Mouse (Mus musculus) inflammation-experienced regulatory T-cells (primary cell): ENCODE measurements around the gene Olfr1501. TPM values are rescaled to one million over a fixed set of nuclear protein-coding genes. Genes with fewer than 3 reads are reported as not detected.

Experiments used
- polyA plus RNA-seq, 2 experiments: library from polyadenylated mRNA; unstranded; fragments of 100-300 nt; shearing (Covaris generic); gene quantifications; one replicate each; pipeline ENCODE4 v1.2.1; 2017

Olfr1501 gene
- under 1 TPM; 0.27 to 0.28 TPM for polyA plus RNA-seq

DNA sequence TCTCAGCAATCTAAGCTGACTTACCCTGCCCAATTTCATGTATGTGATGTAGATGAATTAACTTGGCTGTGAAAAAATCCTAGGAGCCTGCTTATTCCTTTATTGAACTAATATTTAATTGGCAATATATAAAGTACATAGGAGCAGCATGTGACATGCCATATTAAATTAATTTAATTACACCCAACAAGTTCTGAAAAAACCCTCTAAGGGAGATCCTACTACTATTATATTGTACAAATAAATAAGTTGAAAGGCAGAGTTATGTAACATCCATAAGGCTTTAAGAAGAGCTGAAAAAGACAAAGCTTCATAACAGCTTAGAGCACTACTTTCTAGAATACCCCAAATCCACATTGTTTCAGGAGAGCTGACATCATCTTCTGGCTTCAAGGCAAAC, at the start of gene Olfr1501:
Gene Olfr1501 (minus strand): TSS at position 101 of the 400 bp plus-strand sequence.

DNA sequence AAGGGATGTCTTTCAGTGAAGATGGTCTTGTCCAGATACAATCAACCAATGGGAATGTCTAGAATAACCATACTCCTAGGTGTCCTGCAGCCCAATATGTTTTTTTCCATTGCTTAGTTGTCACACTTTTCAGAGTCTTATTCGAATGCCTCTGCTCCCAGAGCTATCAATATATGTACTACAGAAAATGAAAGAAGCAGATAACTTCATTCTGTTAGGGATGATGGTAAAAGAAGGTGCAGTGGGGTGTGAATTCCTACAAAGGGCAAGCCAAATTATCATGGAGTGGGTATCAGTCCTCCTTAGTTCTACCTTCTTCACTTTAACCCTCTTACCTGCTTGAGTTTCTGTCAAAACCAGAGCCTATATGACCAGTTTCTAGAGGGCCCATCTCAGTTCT, 47.3 kb upstream of the Olfr1501 start, which contains the start of gene Olfr1504:
Gene Olfr1504 (minus strand): TSS at position 101 of the 400 bp plus-strand sequence.

DNA sequence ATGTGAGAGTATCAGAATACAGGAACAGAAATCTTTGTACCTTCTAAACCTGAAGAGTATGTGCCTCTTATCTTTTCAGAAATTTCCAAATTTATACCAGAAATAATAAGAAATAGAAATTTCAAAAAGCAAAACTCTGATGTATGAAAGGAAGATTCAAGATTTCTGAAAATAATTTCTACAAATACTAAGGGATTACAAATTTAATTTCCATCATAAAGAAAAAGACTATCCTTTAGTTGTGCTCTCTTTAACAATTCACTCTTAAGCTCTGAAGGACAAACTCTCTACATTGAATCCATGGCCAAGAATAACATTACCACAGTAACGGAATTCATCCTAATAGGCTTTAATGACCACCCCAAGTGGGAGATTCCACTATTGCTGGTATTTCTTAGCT, 11.0 kb upstream of the Olfr1501 start, which contains the start of gene Olfr1502:
Gene Olfr1502 (plus strand): TSS at position 301 of the 400 bp plus-strand sequence.

DNA sequence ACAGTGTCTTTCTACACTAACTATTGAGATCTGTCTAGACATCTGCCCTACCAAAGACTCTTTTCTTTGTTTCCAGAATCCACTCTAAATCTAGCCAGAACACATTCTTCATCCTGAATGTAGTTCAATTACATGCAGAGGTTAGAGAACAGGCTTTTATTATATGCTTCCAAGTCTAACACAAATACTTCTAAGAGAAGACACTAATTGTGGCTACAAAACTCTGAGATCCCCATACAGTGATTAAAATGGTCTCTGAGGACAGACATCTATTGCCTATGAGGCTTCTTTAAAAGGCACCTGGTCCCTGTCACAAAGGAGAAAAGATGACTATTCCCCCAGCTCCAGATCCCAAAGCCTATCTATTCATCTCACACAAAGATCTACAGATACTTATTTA, 20.1 kb downstream of the Olfr1501 start, which contains the start of gene Olfr1500:
Gene Olfr1500 (minus strand): TSS at position 101 of the 400 bp plus-strand sequence.

DNA sequence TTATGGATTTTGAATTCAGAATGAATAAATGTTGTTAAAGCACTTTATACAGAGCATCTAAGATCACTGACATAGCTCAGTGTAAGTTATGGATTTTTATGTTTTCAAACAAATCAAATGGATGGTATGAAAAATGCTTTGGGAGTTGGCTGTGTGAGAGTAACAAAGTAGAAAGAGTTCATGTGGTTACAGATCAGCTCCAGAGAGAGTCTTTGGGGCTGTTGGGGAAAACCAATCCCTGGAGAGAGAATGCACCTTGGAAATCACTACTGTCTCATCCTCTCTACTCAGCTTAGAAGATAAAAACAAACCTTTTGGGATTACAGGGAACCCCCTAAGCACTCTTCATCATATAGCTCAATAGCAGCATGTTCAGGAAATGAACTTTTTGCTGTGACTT, 31.1 kb downstream of the Olfr1501 start, which contains the start of gene Olfr1499:
Gene Olfr1499 (minus strand): TSS at position 101 of the 400 bp plus-strand sequence.

DNA sequence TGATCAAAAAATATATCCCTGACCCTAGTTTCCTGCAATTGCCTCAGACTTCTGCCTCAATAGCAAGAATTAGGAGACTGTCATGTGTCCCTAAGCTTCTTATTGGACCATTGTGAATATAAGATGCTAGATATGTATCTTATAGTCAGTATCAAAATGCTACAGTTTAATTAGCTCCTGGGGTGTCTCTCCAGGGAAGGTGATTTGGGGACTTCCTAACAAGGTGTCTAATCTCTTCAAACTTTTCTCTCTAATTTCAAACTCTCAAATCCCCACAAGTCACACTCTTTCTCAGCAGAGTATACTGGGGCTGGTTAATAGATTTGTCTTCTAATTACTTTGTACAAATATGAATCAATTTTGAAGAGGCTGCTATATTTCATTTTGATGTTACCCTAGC, 52.4 kb downstream of the Olfr1501 start, which contains the start of gene Olfr1497:
Gene Olfr1497 (minus strand): TSS at position 101 of the 400 bp plus-strand sequence.

Other genes with a start within 250 kb of the Olfr1501 start
- gene Olfr1487, start 233.3 kb downstream of the Olfr1501 start, polyA plus RNA-seq = not detected
- gene Olfr1489, start 219.1 kb downstream of the Olfr1501 start, polyA plus RNA-seq = under 1 TPM in 1 of 2 experiments, not detected in 1; 0.04 TPM
- not detected for gene Olfr1490, start 199.6 kb downstream of the Olfr1501 start, polyA plus RNA-seq
- under 1 TPM in 1 of 2 experiments, not detected in 1; 0.49 TPM for gene Olfr1491, start 153.4 kb downstream of the Olfr1501 start, polyA plus RNA-seq
- gene Olfr1493-ps1, start 127.4 kb downstream of the Olfr1501 start, polyA plus RNA-seq = under 1 TPM in 1 of 2 experiments, not detected in 1; 0.14 TPM
- gene Olfr1494, start 111.0 kb downstream of the Olfr1501 start, polyA plus RNA-seq = not detected
- gene Olfr1495, start 86.1 kb downstream of the Olfr1501 start, polyA plus RNA-seq = not detected
- 1 to 10 TPM in 1 of 2 experiments, not detected in 1; 1.3 TPM for gene Olfr1496, start 72.8 kb downstream of the Olfr1501 start, polyA plus RNA-seq
- not detected for gene Olfr1497, start 52.5 kb downstream of the Olfr1501 start, polyA plus RNA-seq
- gene Olfr1499, start 31.2 kb downstream of the Olfr1501 start, polyA plus RNA-seq = not detected
- gene Olfr1500, start 20.2 kb downstream of the Olfr1501 start, polyA plus RNA-seq = 1 to 10 TPM in 1 of 2 experiments, not detected in 1; 1.2 TPM
- not detected for gene Olfr1502, start 11.1 kb upstream of the Olfr1501 start, polyA plus RNA-seq
- gene Olfr1504, start 47.2 kb upstream of the Olfr1501 start, polyA plus RNA-seq = under 1 TPM in 1 of 2 experiments, not detected in 1; 0.18 TPM
- gene Olfr1505, start 62.8 kb upstream of the Olfr1501 start, polyA plus RNA-seq = not detected